Comparison of ENCODE assay signal across 12 mouse cellular contexts in genomic region chr3:62192466-62192865, GRCm38 (mm10).
A peak's percentile ranks its signal among the peaks of the same experiment; 100 is the strongest.
DNase-seq lines count a peak whose midpoint lies in the region; ATAC-seq and TF ChIP-seq lines count a peak whose summit lies in the region.
"Had no signal": no experiment of that assay in that cellular context is flagged by ENCODE, and none has a peak within 500 bp of the region (broad histone marks: within the 10 kb centered on the region; RNA-seq: fewer than 3 reads in every experiment).

No protein-coding gene starts in this region.

- no peaks in the 10 kb centered on the region for H3K9me3 ChIP-seq in liver, postnatal 0 days (ENCODE audit: low read length)
- no peaks in the 10 kb centered on the region for H3K9me3 ChIP-seq in liver, embryonic 12.5 days (replicated peaks)
- H3K9me3 ChIP-seq in midbrain, postnatal 0 days (ENCODE audit: low read length), result no peaks in the 10 kb centered on the region
- H3K9me3 ChIP-seq: heart, embryonic 15.5 days; limb, embryonic 12.5 days; neural tube, embryonic 13.5 days had no signal

- no peaks in the 10 kb centered on the region for H3K27me3 ChIP-seq in heart, adult 2 months (ENCODE audit: control insufficient read depth, insufficient read depth, low read length)
- no peaks in the 10 kb centered on the region for H3K27me3 ChIP-seq in liver, postnatal 0 days (ENCODE audit: insufficient read depth, low read length)
- no peaks in the 10 kb centered on the region for H3K27me3 ChIP-seq in liver, embryonic 12.5 days (replicated peaks)
- H3K27me3 ChIP-seq in midbrain, postnatal 0 days (ENCODE audit: insufficient read depth, low read length), result no peaks in the 10 kb centered on the region
- H3K27me3 ChIP-seq: CH12.LX; heart, embryonic 15.5 days; limb, embryonic 12.5 days; neural tube, embryonic 13.5 days had no signal

- TF ChIP-seq POLR2A in heart, adult 2 months (IDR thresholded peaks at IDR 0.05; ENCODE audit: insufficient read depth, low read depth, low read length), result no peak

- no peak overlapping the region for H3K9ac ChIP-seq in heart, adult 2 months (ENCODE audit: low read depth, low read length)
- H3K9ac ChIP-seq in liver, postnatal 0 days (replicated peaks), result no peak overlapping the region
- H3K9ac ChIP-seq in liver, embryonic 12.5 days, result no peak overlapping the region
- no peak overlapping the region for H3K9ac ChIP-seq in midbrain, postnatal 0 days (replicated peaks; ENCODE audit: low read length, poor library complexity, severe bottlenecking)
- H3K9ac ChIP-seq: heart, embryonic 15.5 days; limb, embryonic 12.5 days; neural tube, embryonic 13.5 days had no signal

- no peak overlapping the region for H3K4me2 ChIP-seq in liver, postnatal 0 days (ENCODE audit: low read depth, low read length)
- no peak overlapping the region for H3K4me2 ChIP-seq in liver, embryonic 12.5 days
- H3K4me2 ChIP-seq in midbrain, postnatal 0 days (ENCODE audit: low read depth, low read length, poor library complexity, severe bottlenecking), result no peak overlapping the region
- H3K4me2 ChIP-seq: heart, embryonic 15.5 days; limb, embryonic 12.5 days; neural tube, embryonic 13.5 days had no signal

- no peak overlapping the region for H3K4me3 ChIP-seq in heart, adult 2 months
- H3K4me3 ChIP-seq in liver, postnatal 0 days (ENCODE audit: low read depth, low read length), result no peak overlapping the region
- H3K4me3 ChIP-seq in liver, embryonic 12.5 days, result no peak overlapping the region
- no peak overlapping the region for H3K4me3 ChIP-seq in midbrain, postnatal 0 days (ENCODE audit: low read depth, low read length)
- H3K4me3 ChIP-seq: heart, embryonic 15.5 days; limb, embryonic 12.5 days; neural tube, embryonic 13.5 days had no signal

- no peak for DNase-seq in heart, adult 2 months
- DNase-seq in heart, postnatal 36 days, result no peak
- DNase-seq in liver, postnatal 0 days, result no peak
- DNase-seq in embryo, embryonic 10 days (ENCODE audit: low spot score), result peak; percentile 20
- peak; percentile 75 for DNase-seq in midbrain, postnatal 0 days (ENCODE audit: low spot score)
- DNase-seq in adrenal gland, adult 2 months, result no peak

- no peak for ATAC-seq in liver, postnatal 0 days
- no peak for ATAC-seq in liver, embryonic 12.5 days
- 0 out of 2 replicates have a peak, but pooled peaks have one; percentile 34 for ATAC-seq in midbrain, postnatal 0 days (ENCODE audit: low FRiP score)
- ATAC-seq in megakaryocyte-erythroid progenitor cell, adult 5-6 weeks (replicated peaks; ENCODE audit: low FRiP score, low TSS enrichment, poor library complexity, severe bottlenecking), result no peak

- no peaks in the 10 kb centered on the region for H3K79me2 ChIP-seq in heart, adult 2 months (replicated peaks; ENCODE audit: control insufficient read depth, insufficient read depth, low read length)

- H3K27ac ChIP-seq in heart, adult 2 months, result no peak overlapping the region
- H3K27ac ChIP-seq in liver, postnatal 0 days (ENCODE audit: low read depth), result no peak overlapping the region
- H3K27ac ChIP-seq in liver, embryonic 12.5 days, result no peak overlapping the region
- no peak overlapping the region for H3K27ac ChIP-seq in midbrain, postnatal 0 days (ENCODE audit: low read depth, low read length)
- H3K27ac ChIP-seq: heart, embryonic 15.5 days; limb, embryonic 12.5 days; neural tube, embryonic 13.5 days had no signal

- WGBS in heart, adult 2 months, result 23% methylated on average over 1 of the region's 1 CpGs
- WGBS in liver, postnatal 0 days (ENCODE audit: insufficient replicate concordance), result 53% methylated on average over 1 of the region's 1 CpGs
- WGBS in liver, embryonic 12.5 days (ENCODE audit: insufficient replicate concordance), result 45% methylated on average over 1 of the region's 1 CpGs
- 22% methylated on average over 1 of the region's 1 CpGs for WGBS in midbrain, postnatal 0 days

- intact Hi-C loops in heart, adult 2 months (cut with DNase I), result loop anchor here (2.0 kb wide), 1 partner anchor 948 kb away; no protein-coding TSS in a partner anchor
- intact Hi-C loops in heart, postnatal 36 days (cut with DNase I), result loop anchor here (5.0 kb wide), 1 partner anchor 950 kb away; no protein-coding TSS in a partner anchor

- no peaks in the 10 kb centered on the region for H3K36me3 ChIP-seq in heart, adult 2 months (ENCODE audit: control insufficient read depth, insufficient read depth, low read length)
- H3K36me3 ChIP-seq in liver, postnatal 0 days (replicated peaks; ENCODE audit: insufficient read depth, low read length), result no peaks in the 10 kb centered on the region
- H3K36me3 ChIP-seq in liver, embryonic 12.5 days, result no peaks in the 10 kb centered on the region
- H3K36me3 ChIP-seq in midbrain, postnatal 0 days (ENCODE audit: insufficient read depth, low read length), result no peaks in the 10 kb centered on the region
- H3K36me3 ChIP-seq: heart, embryonic 15.5 days; limb, embryonic 12.5 days; neural tube, embryonic 13.5 days had no signal

- no peak for TF ChIP-seq EP300 in heart, adult 2 months (IDR thresholded peaks at IDR 0.05; ENCODE audit: insufficient read depth, low read depth, low read length)
- no peak for TF ChIP-seq EP300 in liver, postnatal 0 days (IDR thresholded peaks at IDR 0.05; ENCODE audit: low read depth)

- H3K4me1 ChIP-seq in heart, adult 2 months (ENCODE audit: control insufficient read depth, insufficient read depth, low read length), result no peaks in the 10 kb centered on the region
- no peaks in the 10 kb centered on the region for H3K4me1 ChIP-seq in liver, postnatal 0 days (ENCODE audit: insufficient read depth)
- H3K4me1 ChIP-seq in liver, embryonic 12.5 days, result no peaks in the 10 kb centered on the region
- no peaks in the 10 kb centered on the region for H3K4me1 ChIP-seq in midbrain, postnatal 0 days (ENCODE audit: insufficient read depth, low read length)
- H3K4me1 ChIP-seq: heart, embryonic 15.5 days; limb, embryonic 12.5 days; neural tube, embryonic 13.5 days had no signal

- peak; percentile 64 for TF ChIP-seq CTCF in heart, adult 2 months (IDR thresholded peaks at IDR 0.05)
- peak; percentile 51 for TF ChIP-seq CTCF in liver, postnatal 0 days (IDR thresholded peaks at IDR 0.05; ENCODE audit: low read depth)
- peak; percentile 93 for TF ChIP-seq CTCF in midbrain, postnatal 0 days (IDR thresholded peaks at IDR 0.05)

Comparison
In these comparisons a context has a peak if more than half of its experiments do, and no peak if none do; other contexts are left out.
1. DNase-seq: peak in embryo, embryonic 10 days (single experiment) and midbrain, postnatal 0 days (single experiment); none in heart, adult 2 months (0 of 2), heart, postnatal 36 days (0 of 2), liver, postnatal 0 days (single experiment) and adrenal gland, adult 2 months (single experiment).
2. Peak in every context shown above with its lines, with median percentiles within 50 percentile points of each other: CTCF ChIP-seq.